Mouse (Mus musculus): ENCODE results near the gene Gm49387. TPM values are rescaled to one million over a fixed set of nuclear protein-coding genes. Genes with fewer than 3 reads are reported as not detected.

Gene Gm49387
- total RNA-seq, 1 experiment from 2014 or later, result not detected

DNA sequence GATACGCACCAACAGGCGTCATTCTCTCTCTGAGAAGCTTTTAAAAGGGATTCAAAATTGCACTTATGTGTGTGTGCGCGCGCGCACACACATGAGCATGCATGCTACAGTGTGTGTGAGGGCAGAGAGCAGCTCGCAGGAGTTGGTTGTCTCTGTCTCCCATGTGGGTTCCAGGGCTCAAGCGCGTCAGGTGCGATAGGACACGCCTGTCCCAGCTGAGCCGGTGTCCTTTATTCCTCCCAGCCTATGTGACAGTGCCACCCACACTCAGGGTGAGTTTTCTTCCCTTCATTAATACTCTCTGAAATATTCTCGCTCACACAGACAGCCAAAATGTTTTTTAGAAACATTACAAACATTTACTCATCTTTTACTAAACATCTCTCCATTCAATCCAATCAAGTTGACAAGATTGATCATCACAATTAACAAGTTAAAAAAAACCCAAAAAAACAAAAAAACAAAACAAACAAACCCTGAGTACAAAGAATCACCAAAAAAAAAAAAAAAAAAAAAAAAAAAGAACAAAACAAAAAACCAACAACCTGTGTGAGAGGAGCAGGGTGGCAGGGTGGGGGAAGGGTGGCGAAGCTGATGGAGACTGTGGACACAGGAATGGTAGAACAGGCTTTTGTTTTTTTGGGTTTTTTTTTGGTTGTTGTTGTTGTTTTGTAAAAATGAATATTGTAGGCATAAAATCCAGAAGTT, 38.6 kb downstream of the Gm49387 start:
- ATAC-seq (replicated peaks in 1 of 2; ENCODE audit: insufficient read depth in 1 of 2, low FRiP score in 2 of 2, low TSS enrichment in 1 of 2, low read depth in 1 of 2, poor library complexity in 2 of 2, severe bottlenecking in 2 of 2), result no peak

- no peak for ATAC-seq (replicated peaks in 1 of 2; ENCODE audit: insufficient read depth in 1 of 2, low FRiP score in 2 of 2, low TSS enrichment in 1 of 2, low read depth in 1 of 2, poor library complexity in 2 of 2, severe bottlenecking in 2 of 2)
Measured at GRCm38 (mm10) chr14:31597446-31597845, 43.2 kb downstream of the Gm49387 start.

- peak; percentile 17 to 21; a peak in 1 of 4 replicates for ATAC-seq (replicated peaks in 1 of 2; ENCODE audit: insufficient read depth in 1 of 2, low FRiP score in 2 of 2, low TSS enrichment in 1 of 2, low read depth in 1 of 2, poor library complexity in 2 of 2, severe bottlenecking in 2 of 2)
Measured at GRCm38 (mm10) chr14:31596408-31596807, 44.3 kb downstream of the Gm49387 start.

DNA sequence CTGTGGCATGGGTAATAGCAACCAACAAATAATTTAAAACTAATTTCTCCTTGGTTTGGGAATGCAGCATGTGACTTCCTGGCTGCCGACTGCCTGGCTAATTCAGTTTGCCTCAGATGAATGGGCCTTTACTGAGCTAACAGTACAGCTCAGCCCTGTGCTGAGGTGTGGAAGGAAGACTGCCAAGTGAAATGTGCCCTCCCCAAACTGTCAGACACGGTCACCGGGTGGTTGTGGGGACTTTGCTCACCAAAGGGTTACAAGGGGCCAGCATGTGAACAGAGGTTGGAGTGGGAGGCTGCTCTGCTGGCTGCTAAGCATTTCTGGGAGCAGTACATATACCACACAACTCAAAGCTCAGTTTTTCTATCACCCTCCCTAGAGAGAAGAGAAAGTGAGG, 46.0 kb downstream of the Gm49387 start:
- ATAC-seq (replicated peaks in 1 of 2; ENCODE audit: insufficient read depth in 1 of 2, low FRiP score in 2 of 2, low TSS enrichment in 1 of 2, low read depth in 1 of 2, poor library complexity in 2 of 2, severe bottlenecking in 2 of 2), result no peak

GRCm38 (mm10) chr14:31593036-31593435, 47.6 kb downstream of the Gm49387 start:
- peak; percentile 27 to 39; a peak in 1 of 4 replicates for ATAC-seq (replicated peaks in 1 of 2; ENCODE audit: insufficient read depth in 1 of 2, low FRiP score in 2 of 2, low TSS enrichment in 1 of 2, low read depth in 1 of 2, poor library complexity in 2 of 2, severe bottlenecking in 2 of 2)

- no peak for ATAC-seq (replicated peaks in 1 of 2; ENCODE audit: insufficient read depth in 1 of 2, low FRiP score in 2 of 2, low TSS enrichment in 1 of 2, low read depth in 1 of 2, poor library complexity in 2 of 2, severe bottlenecking in 2 of 2)
Measured at GRCm38 (mm10) chr14:31591243-31591642, 49.4 kb downstream of the Gm49387 start, which contains the start of gene Colq. Colq (minus strand) TSS chr14:31591343.

DNA sequence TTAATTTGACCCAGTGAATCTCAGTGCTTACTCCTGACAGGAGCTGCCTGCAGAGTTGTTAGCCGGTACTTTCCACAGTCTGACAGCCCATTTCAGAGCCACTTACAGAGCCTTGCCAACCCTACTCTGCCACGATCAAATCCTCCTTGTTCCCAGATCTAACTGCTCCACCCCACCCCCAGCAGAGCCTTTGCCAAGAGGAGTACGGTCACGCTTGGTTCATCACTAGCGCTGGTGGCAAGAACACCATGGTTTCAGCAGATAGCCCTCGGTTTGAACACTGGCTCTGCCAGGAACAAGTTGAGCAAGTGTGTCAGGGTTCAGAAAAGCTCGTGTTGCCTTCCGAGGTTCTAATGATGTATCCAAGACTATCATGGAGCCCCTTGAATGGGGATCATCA, 54.2 kb downstream of the Gm49387 start:
- ATAC-seq (replicated peaks in 1 of 2; ENCODE audit: insufficient read depth in 1 of 2, low FRiP score in 2 of 2, low TSS enrichment in 1 of 2, low read depth in 1 of 2, poor library complexity in 2 of 2, severe bottlenecking in 2 of 2), result no peak

GRCm38 (mm10) chr14:31583082-31583481, 57.6 kb downstream of the Gm49387 start:
- no peak for ATAC-seq (replicated peaks in 1 of 2; ENCODE audit: insufficient read depth in 1 of 2, low FRiP score in 2 of 2, low TSS enrichment in 1 of 2, low read depth in 1 of 2, poor library complexity in 2 of 2, severe bottlenecking in 2 of 2)

DNA sequence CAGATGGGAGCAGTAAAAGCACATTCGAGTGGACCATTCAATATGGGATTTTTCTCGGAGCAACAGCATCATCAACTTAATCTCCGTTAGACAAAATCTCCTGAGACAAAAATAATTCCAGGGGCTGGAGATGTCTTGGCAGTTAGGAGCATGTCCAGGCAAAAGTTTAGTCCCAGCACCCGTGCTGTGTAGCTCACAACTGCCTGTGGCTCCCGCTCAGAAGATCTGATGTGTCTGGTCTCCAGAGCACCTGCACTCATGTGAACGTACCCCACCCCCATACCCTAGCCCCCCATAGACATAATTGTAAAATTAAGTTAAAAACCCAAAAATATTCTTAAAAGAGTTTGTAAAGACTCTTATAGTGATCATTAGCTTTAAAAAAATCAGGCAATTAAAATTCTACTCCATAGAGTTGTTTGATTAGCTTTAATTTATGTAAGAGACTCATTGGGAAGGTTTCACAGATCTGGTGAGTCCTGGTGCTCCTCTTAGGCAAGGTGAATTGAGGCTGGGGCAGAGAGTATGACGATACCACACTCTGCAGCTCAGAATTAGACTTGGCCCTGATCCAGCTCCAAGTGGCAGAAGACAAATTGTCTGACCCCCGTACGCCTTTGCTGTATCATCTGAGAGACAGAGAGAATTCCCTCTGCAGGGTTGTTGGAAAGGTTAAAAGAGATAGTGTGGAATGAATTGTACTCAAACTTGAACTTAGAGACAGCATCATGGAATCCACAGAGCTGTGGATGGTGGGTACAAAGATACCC, 62.5 kb downstream of the Gm49387 start:
- no peak for ATAC-seq (replicated peaks in 1 of 2; ENCODE audit: insufficient read depth in 1 of 2, low FRiP score in 2 of 2, low TSS enrichment in 1 of 2, low read depth in 1 of 2, poor library complexity in 2 of 2, severe bottlenecking in 2 of 2)

GRCm38 (mm10) chr14:31576846-31577697, 63.6 kb downstream of the Gm49387 start:
- 0 out of 4 replicates have a peak, but pooled peaks of 1 of the 2 experiments have one; percentile 41 for ATAC-seq (replicated peaks in 1 of 2; ENCODE audit: insufficient read depth in 1 of 2, low FRiP score in 2 of 2, low TSS enrichment in 1 of 2, low read depth in 1 of 2, poor library complexity in 2 of 2, severe bottlenecking in 2 of 2)

- no peak for ATAC-seq (replicated peaks in 1 of 2; ENCODE audit: insufficient read depth in 1 of 2, low FRiP score in 2 of 2, low TSS enrichment in 1 of 2, low read depth in 1 of 2, poor library complexity in 2 of 2, severe bottlenecking in 2 of 2)
Measured at GRCm38 (mm10) chr14:31575866-31576265, 64.8 kb downstream of the Gm49387 start.

- ATAC-seq (replicated peaks in 1 of 2; ENCODE audit: insufficient read depth in 1 of 2, low FRiP score in 2 of 2, low TSS enrichment in 1 of 2, low read depth in 1 of 2, poor library complexity in 2 of 2, severe bottlenecking in 2 of 2), result no peak
Measured at GRCm38 (mm10) chr14:31574903-31575665, 65.6 kb downstream of the Gm49387 start.

DNA sequence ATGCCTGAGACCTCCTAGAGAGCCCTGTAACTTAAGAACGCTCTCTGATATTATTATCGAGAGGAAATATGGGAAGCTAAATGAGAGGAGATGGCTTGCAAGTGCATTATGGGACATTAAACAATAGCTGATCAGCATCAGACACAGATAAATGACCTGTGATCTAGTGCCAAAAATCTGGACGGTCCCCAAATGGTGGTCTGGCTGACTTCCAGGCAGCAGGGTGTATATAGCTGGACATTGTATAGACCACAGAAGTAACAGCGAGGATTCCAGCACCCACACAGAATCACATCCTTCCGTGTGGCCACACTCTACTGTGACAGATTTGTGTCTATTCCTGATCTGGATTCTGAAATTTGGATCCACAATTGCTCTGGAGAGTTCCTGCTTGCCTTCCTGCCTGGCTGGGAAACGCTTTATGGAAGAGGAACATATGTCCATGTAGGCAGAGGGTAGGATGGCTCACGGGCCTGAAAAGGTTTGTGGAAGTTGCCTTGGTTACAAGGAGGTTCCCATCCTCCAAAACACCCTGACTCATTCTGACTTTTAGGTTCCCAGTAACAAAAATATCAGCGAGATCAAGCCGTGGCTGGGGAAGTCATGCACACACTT, 68.0 kb downstream of the Gm49387 start:
- ATAC-seq (replicated peaks in 1 of 2; ENCODE audit: insufficient read depth in 1 of 2, low FRiP score in 2 of 2, low TSS enrichment in 1 of 2, low read depth in 1 of 2, poor library complexity in 2 of 2, severe bottlenecking in 2 of 2), result no peak

- no peak for ATAC-seq (replicated peaks in 1 of 2; ENCODE audit: insufficient read depth in 1 of 2, low FRiP score in 2 of 2, low TSS enrichment in 1 of 2, low read depth in 1 of 2, poor library complexity in 2 of 2, severe bottlenecking in 2 of 2)
Measured at GRCm38 (mm10) chr14:31571419-31571818, 69.3 kb downstream of the Gm49387 start.

DNA sequence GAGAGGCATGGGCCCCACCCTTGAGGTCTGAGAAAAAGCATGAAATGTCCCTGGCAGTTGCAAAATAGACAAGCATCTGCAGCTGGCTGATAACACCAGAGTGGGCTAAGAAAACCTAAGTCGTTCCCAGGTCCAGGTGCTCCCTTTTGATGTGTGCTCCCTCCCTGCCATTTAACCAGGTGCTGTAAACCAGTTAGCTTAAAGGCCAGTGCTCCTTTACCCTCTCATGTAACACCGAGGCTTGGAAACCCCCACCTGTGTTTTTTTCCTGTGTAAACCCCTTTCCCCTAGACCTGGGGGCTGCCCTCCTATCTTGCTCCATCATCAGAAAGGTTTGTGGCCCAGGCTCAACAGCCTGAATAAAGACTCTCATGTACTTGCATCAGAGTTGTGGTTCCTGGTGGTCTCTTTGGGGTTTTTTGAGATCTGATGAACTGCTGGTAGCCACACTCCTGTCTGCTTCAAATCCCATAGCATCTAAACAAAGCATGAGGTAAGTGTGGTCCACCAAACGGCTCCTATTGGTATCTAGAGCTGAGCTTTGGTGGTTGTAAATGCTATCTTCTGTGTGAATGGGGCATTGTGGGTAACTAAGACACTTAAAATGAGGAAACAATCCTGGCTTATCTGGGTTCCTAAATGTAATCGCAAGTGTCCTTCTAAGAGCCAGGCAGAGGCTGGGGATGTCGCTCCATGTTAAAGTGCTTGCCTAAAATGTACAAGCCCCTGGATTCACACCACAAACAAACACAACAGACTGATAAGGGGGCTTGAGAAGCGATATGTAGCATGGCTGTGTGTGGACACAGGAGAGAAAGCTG, 70.3 kb downstream of the Gm49387 start:
- ATAC-seq (replicated peaks in 1 of 2; ENCODE audit: insufficient read depth in 1 of 2, low FRiP score in 2 of 2, low TSS enrichment in 1 of 2, low read depth in 1 of 2, poor library complexity in 2 of 2, severe bottlenecking in 2 of 2), result no peak

DNA sequence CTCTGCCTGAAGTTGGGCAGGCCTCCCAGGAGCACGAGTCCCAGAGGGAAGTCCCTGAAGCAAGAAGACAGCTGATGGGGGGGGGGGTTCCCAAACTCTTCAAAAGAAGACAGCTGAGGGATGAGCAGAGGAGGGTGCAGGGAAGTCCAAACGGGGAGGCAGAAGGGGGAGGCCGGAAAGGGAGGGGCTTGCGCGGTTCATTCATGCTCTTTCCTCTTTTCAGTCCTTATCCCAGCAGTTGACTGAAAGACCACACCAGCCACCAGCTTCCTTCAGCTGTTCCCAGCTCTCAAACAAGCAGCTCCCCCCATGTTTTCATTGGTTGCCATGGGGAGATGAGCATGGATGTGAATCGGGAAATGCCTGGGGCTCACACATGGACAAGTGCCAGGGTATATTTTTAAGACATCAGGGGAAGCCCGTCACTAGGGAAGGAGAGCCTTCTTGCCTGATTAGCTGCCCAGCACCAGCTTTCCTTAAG, 71.5 kb downstream of the Gm49387 start:
- ATAC-seq (replicated peaks in 1 of 2; ENCODE audit: insufficient read depth in 1 of 2, low FRiP score in 2 of 2, low TSS enrichment in 1 of 2, low read depth in 1 of 2, poor library complexity in 2 of 2, severe bottlenecking in 2 of 2), result peak; percentile 70 to 88
